Mouse (Mus musculus): ENCODE results near the gene Gm6525.

Gm6525 gene

GRCm38 (mm10) chr3:84172406-84172805 is 1.5 kb upstream of the Gm6525 start:
- DNase-seq: peak in 1 of 2 experiments; percentile 34

- DNase-seq: peak; percentile 90 to 91
These were observed 1.7 kb downstream of the Gm6525 start for GRCm38 (mm10) chr3:84175337-84176315.

GRCm38 (mm10) chr3:84177834-84178233 is 3.9 kb downstream of the Gm6525 start:
- no peak for DNase-seq

DNA sequence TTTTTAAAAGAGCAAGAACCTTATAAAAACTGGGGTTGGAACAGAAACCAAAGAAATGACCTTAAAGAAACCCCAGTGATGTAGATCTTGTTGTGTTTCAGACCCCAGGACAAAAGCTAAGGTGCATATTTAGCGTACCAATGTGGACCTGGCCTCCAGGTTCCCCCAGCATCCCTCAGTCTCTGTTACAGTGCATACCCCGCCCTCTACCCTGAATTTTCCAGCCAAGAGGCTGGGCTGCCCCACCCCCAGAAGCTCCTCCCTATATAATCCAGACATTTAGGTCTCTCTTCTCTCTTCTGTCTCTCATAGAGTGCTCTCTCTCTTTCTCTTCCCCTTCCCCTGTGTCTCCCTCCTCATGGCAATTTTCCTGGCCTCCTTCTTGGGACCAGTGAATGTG is 6.4 kb downstream of the Gm6525 start:
- DNase-seq: no peak

GRCm38 (mm10) chr3:84181102-84181501 is 7.2 kb downstream of the Gm6525 start:
- DNase-seq: no peak

- no peak for DNase-seq
These were observed 7.8 kb downstream of the Gm6525 start for GRCm38 (mm10) chr3:84181717-84182116.

- no peak for DNase-seq
These were observed 15.8 kb downstream of the Gm6525 start for GRCm38 (mm10) chr3:84189629-84190173.

- peak in 1 of 2 experiments; percentile 26 for DNase-seq
These were observed 16.7 kb downstream of the Gm6525 start for GRCm38 (mm10) chr3:84190513-84191061.

DNA sequence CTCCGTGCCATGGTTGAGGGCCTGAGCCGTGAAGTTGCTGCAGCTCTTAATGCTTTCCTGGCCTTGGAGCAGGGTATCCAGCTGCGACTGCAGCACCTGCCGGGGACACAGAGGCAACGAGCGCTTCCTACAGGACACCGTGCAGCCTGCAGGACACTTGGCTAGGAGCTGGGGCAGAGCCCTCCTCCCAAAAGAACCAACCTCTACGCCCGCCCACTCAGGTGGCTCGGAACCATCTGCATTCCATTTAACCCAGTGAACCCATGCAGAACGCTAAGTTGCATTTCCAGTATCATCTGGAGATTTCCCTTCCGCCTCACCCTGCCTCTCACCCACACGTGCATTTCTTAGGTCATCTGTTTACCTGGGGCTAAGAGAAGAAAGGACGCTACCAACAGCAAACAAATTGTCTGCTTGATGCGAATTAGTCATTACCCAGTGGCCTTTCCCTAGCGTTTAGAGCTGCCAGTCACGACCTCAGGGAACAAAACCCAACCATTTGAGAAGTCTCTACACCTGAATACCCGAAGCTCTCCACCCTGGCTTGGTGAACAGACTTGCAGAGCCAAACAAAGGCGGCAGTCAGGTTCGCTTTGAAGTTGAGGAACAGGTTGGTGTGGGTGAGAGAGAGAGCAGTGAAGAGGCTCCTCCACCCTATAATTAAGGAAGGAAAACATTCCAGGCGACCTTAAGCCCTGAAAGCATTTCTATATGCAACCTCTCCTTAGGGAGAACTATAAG is 17.4 kb downstream of the Gm6525 start:
- DNase-seq: no peak

DNA sequence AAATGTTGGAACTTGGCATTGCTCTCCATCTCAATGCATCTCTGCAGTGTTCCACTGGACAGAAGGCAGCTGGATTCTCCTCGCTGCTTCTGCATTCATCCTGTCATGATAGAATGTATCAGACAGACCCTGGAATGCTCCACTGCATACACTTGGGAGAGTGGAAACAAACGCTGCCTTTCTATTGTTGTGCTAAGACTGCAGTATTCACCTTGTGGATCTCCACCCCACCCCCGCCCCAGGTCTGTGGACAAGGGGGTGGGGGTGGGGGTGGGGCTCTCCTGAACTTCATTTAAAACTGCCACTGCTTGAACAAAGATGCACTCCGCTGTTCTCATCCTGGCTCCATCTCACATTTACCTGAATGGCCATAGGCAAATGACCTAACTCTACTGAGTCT is 20.0 kb downstream of the Gm6525 start:
- no peak for DNase-seq

DNA sequence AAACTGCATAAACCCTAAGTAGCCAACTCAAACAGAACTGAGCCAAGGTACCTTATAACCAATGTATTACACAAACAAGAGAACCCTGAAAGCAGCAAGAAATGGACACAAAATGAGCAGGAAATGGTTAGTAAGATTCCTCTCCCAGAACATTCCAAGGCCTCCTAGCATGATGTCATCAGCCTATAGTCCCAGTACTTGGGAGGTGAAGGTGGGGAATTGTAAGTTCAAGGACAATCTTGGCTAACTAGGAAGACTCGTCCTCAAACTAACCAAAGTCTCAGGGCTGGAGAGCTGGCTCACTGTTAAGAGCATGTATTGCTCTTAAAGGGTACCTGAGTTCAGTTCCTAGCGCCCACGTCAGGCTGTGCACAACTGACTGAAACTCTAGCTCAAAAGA is 24.3 kb downstream of the Gm6525 start:
- DNase-seq: no peak

DNA sequence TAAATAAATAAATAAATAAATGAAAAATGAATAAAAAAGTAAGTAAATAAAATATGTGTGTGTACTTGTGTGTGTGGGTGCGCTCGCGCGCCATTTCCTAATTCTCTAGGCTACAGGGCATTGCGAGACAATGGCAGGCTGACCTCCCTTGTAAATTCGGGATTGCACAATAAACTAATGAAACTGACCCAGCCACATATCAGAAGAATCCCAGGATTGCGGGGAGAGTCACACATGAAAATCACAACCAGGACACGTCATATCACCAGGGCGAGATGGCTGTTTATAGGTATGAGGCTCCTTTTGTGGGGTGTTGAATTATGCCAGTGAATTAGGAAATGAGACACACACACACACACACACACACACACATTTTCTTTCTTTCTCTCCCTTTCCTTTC is 25.6 kb downstream of the Gm6525 start:
- no peak for DNase-seq

DNA sequence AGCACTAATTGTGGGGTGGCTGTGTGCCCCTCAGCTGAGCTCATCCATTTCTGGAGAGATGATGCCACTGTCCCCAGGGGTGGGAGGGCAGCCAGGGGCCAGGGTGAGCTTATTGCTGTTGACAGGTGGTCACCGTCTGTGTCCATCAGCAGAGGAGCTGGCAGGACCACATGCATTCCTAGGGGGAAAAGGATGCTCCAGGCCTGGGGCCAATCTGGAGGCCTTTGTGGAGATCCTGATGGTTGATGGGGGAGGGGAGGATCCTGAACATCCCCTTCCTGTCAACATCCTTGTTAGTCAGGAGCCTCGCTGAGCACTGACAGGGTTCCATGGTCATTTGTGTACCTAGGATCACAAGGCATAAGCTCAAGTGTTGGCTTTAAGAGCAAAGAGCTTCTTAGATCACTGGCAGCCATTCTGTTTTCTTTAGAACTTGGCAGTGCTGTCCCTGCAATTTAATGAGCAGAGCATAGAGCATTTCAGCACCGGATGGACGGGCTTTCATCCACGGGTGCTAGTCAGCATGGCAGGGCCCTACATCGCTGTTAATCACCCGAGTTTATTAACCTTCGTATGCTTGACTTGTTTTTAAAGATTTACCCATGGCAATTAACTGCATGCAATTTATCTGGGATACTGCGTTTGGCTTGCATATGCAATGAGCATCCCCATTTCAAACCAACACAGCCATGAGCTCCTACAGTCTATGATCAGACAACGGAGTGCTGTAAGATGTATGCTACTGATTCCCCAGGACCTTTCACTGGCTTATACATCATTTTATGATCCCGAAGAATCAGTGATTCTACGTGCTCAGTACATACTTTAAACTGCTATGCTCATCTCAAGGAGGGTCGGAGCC is 26.9 kb downstream of the Gm6525 start:
- peak; percentile 97 to 99 for DNase-seq

DNA sequence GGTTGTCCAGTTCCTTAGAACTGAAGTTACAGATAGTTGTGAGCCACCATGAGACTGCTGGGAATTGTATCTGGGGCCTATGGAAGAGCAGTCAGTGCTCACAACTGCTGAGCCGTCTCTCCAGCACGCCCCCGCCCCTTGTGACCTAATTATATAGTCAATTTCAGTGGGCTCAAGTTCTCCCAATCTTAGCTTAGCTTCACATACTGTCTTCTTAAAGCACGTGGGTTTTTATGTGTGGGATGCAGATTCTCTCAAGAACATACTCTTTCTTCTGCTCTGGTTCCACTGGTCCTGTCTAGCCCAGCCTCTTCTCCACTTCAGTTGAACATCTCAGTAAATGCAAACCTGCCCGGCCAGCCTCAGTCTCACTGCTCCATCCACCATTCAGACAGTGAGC is 30.7 kb downstream of the Gm6525 start:
- no peak for DNase-seq

GRCm38 (mm10) chr3:84205650-84206049 is 31.7 kb downstream of the Gm6525 start:
- DNase-seq: no peak

- no peak for DNase-seq
These were observed 32.2 kb downstream of the Gm6525 start for GRCm38 (mm10) chr3:84206106-84206505.

DNA sequence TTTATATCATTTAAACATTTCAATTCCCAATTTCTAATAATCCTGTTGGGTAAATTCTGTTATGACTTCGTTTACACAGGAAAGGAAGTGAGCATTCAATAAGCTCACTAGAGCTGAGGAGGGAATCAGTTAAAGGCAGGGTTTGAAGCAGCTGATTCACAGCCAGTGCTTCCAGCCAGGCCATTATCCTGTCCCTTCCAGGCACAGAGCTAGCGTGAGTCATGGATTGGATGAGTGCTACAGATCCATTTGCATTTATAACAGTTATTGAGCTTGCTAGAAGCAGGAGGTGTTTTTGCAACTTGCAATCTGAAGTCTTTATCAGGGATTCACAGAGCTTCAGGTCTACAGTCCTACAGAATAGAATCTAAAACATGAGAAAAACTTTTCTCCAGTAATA is 33.5 kb downstream of the Gm6525 start:
- no peak for DNase-seq

GRCm38 (mm10) chr3:84208475-84208874 is 34.6 kb downstream of the Gm6525 start:
- DNase-seq: no peak

DNA sequence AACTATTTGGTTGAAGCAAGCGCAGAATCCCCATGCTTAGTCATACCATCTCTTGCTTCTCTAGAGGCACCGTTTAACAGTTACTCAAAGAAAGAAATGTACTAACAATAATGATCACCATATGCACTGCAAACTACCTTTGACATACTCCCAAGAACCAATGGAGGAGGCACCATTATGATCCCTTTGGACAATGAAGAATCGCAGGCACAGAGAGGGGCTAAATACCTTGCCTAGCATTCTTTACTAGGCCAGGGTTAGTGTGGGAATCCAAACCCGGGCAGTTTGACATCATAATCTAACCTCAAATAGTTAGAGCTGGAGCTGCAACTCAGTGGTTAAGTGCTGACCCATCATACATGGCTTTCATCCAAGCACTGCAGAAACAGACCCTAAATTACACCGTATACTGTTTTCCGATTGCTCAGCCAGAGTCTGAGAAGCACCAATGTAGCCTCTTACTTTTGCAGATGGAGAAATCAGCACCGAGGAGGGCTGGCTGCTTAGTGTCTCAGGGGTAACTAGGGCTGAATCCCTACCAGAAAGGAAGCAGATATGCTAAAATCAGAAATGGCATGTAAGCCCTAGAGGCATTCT is 35.1 kb downstream of the Gm6525 start:
- DNase-seq: no peak

- DNase-seq: no peak
These were observed 37.5 kb downstream of the Gm6525 start for GRCm38 (mm10) chr3:84211340-84211875.

DNA sequence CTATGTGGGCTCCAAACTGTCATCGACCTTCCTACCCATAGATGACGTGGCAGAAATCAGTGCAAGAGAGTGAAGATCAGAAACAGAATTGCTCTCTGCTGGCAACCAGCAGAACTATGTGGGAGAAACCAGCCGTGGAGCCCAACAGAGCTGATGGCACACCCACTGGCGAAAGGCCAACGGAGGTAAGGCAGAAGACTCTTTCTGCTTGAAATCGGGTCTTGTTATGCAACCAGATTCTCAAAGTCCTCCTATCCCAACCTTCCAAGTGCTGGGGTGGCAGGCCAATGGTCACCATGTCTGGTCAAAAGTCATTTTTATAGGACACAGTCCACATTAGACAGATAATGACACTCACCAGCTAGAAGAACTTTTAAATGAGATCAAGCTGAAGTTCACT is 40.6 kb downstream of the Gm6525 start:
- peak; percentile 80 to 85 for DNase-seq

- peak; percentile 92 to 96 for DNase-seq
These were observed 41.3 kb downstream of the Gm6525 start for GRCm38 (mm10) chr3:84215253-84215652.
